Mouse (Mus musculus) splenic B cell, adult 2 months (primary cell): Measurements from ENCODE around the gene Fblim1.
A peak's percentile ranks its signal among the peaks of the same experiment; 100 is the strongest.

Source experiments
- DNase-seq: peaks from one replicate; pipeline ENCODE4 v3.0.0-alpha.2; 2011; ENCODE audit warnings: low read depth, low spot score
- H3K27me3 ChIP-seq: 2 replicates; pipeline ENCODE4 v1.6.1; 2012; ENCODE audit warnings: mild to moderate bottlenecking, low read length, moderate library complexity, mixed read lengths; ENCODE audit not compliant: control insufficient read depth, poor library complexity, insufficient read depth, severe bottlenecking
- H3K36me3 ChIP-seq: 2 replicates; pipeline ENCODE4 v1.6.1; 2012; ENCODE audit warnings: mild to moderate bottlenecking, low read length, moderate library complexity, mixed read lengths; ENCODE audit not compliant: control insufficient read depth, poor library complexity, insufficient read depth, severe bottlenecking

The Fblim1 gene

DNA sequence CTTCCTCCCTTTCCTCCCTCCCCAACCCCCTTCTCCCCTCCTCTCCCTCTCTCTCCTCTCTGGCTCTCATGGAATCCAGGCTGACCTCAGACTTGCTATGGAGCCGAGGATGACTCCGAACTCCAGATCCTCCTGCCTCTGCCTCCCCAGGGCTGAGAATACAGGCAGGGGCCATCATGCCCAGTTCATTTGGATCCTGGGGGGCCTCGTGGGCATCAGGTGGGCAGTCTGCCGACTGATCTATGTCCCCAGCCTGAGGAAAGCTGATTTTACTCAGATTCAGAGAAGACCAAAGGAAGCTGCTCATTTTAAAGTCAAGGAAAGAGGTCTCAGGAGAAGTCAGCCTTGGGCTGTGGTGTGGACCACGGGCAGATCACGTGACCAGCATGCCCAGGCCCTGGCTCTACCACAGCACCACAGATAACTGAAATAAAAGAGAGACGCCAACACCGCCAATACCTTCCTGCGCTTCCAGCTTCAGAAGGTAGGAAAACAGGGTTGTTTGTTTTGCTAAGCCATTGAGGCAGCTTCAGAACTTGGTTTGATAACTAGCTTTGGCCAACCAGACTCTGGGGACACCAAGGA lies 13.5 kb upstream of the Fblim1 start:
- DNase-seq: no peak
- Histone ChIP-seq H3K27me3 (no peaks in the 10 kb centered on the region), H3K36me3 (no peaks in the 10 kb centered on the region)

- H3K36me3 ChIP-seq: no peaks in the 10 kb centered on the region
- peak; percentile 81 for DNase-seq
- H3K27me3 ChIP-seq: no peaks in the 10 kb centered on the region
These were observed 12.8 kb upstream of the Fblim1 start, which contains the start of gene Tmem82 for GRCm38 (mm10) chr4:141618565-141619243. Gene Tmem82, minus strand, starts transcription at chr4:141618633.

GRCm38 (mm10) chr4:141617863-141618564 lies 12.1 kb upstream of the Fblim1 start:
- DNase-seq: peak; percentile 31

DNA sequence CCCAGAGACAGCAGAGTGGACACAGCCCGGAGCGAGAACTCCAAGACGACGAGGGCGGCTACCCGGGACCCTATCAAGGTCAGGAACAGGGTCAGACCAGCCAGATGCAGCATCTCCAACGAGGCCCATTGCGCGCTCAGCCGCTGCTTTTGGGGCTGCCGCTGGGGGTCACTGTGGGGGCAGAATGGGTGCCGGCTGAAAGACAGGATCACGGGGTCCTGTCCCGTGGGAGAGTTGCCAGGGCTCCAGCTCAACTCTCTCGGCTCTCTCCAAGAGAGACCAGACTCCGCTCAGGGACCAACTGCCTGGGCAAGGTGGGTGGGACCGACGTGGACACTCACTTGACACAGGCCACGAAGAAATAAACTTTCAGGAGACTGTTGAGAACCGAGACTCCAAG lies 11.4 kb upstream of the Fblim1 start:
- no peaks in the 10 kb centered on the region for H3K36me3 ChIP-seq
- no peaks in the 10 kb centered on the region for H3K27me3 ChIP-seq
- peak; percentile 78 for DNase-seq

More at GRCm38 (mm10) chr4:141617863-141618564, 12.1 kb upstream of the Fblim1 start:
- Histone ChIP-seq H3K36me3 (no peaks in the 10 kb centered on the region), H3K27me3 (no peaks in the 10 kb centered on the region)

DNA sequence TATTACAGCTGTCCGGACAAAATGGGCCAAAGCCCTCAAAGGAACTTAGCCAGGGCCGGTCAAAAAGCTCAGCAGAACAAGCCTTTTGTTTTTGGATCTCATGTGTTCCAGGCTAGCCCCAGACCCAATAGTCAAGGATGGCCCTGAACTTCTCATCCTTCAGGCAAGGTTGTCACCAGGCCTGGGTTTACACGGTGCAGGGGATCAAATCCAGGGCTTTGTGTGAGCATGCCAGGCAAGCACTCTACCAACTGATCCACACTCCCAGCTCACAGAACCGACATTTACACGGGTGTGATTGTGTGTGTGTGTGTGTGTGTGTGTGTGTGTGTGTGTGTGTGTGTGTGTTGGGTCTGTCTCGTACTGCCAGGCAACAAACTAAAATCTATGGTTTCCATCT lies 10.9 kb upstream of the Fblim1 start:
- Histone ChIP-seq H3K27me3 (no peaks in the 10 kb centered on the region), H3K36me3 (no peaks in the 10 kb centered on the region)
- DNase-seq: no peak

- Histone ChIP-seq H3K27me3 (no peaks in the 10 kb centered on the region), H3K36me3 (no peaks in the 10 kb centered on the region)
- DNase-seq: no peak
These were observed 9.1 kb upstream of the Fblim1 start for GRCm38 (mm10) chr4:141614946-141615345.

GRCm38 (mm10) chr4:141609538-141609937 lies 3.6 kb upstream of the Fblim1 start:
- no peak for DNase-seq
- Histone ChIP-seq H3K27me3 (peaks cover 2% of the 10 kb centered on the region; the same call in 1 of the 2 replicates), H3K36me3 (no peaks in the 10 kb centered on the region)

- no peaks in the 10 kb centered on the region for H3K36me3 ChIP-seq
- no peak for DNase-seq
- H3K27me3 ChIP-seq: peaks cover 2% of the 10 kb centered on the region; the same call in 1 of the 2 replicates
These were observed 475 bp downstream of the Fblim1 start for GRCm38 (mm10) chr4:141605421-141605820.

- DNase-seq: no peak
- H3K27me3 ChIP-seq: no peaks in the 10 kb centered on the region; the same call in 1 of the 2 replicates
- no peaks in the 10 kb centered on the region for H3K36me3 ChIP-seq
These were observed 1.4 kb downstream of the Fblim1 start for GRCm38 (mm10) chr4:141604493-141604892.

GRCm38 (mm10) chr4:141603921-141604320 lies 2.0 kb downstream of the Fblim1 start:
- no peaks in the 10 kb centered on the region; the same call in 1 of the 2 replicates for H3K27me3 ChIP-seq
- DNase-seq: no peak
- H3K36me3 ChIP-seq: no peaks in the 10 kb centered on the region

GRCm38 (mm10) chr4:141602523-141603223 lies 3.2 kb downstream of the Fblim1 start:
- peaks cover 4% of the 10 kb centered on the region; the same call in 1 of the 2 replicates for H3K27me3 ChIP-seq
- no peak for DNase-seq

DNA sequence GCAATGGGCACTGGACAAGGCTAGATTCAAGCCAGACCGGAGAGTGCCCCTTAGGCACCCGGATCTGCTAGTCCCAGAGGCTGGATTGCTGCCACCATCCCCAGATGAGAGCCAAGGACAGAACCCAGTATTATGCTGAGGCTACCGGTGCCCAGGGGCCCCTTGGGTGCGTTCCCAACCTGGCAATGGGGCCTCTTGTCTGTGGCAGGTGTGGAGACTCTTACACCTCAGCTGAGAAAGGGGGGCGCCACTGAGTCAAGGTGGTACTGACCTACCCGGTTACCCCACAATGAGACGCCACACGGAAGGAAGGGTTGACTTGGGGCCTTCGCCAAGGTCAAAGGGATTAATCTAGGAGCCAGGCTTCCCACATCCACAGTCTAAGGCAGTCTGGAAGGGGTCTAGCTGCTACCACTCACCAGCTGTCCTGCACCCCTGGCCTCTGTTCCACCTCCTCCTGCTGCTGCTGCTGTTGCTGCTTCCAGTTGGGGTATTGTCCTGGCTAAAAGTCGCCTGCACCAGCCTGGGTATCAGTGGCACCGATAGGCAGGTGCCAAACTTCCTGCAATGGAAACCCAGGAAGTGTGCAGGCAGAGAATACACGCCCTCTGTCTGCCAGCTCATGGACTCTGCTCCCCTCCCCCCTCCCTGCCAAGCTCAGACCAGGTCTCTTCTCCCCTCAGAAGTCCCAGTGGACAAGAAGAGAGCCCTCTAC lies 4.6 kb downstream of the Fblim1 start:
- Histone ChIP-seq H3K36me3 (no peaks in the 10 kb centered on the region), H3K27me3 (peaks cover 4% of the 10 kb centered on the region; the same call in 1 of the 2 replicates)
- no peak for DNase-seq

More at GRCm38 (mm10) chr4:141602523-141603223, 3.2 kb downstream of the Fblim1 start:
- no peaks in the 10 kb centered on the region for H3K36me3 ChIP-seq

DNA sequence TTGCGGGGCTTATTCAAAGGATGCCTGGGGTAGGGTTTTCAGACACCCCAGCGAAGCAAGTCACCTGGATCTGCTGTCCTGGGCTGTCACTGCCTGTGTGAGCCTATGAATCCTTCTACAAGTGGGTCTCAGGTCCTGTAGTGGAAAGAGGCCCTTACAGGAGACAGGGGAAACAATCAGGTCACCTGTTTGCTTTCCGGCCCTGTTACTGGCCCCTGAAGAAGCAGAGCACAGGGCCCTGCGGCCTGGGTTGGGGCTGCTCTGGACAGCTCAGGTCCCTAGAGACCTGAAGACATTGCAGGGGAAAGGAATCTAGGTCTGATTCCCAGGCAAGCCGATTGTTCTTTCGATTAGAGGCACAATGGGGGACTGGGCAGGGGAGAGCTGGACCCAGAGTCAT lies 5.5 kb downstream of the Fblim1 start:
- no peak for DNase-seq
- Histone ChIP-seq H3K27me3 (peaks cover 4% of the 10 kb centered on the region), H3K36me3 (no peaks in the 10 kb centered on the region)
